Mouse (Mus musculus) CH12.LX (cell line): Measurements from ENCODE around the gene Syne1. TPM values are rescaled to one million over a fixed set of nuclear protein-coding genes. Genes with fewer than 3 reads are reported as not detected.

ENCODE experiments used
- DNase-seq: peaks from one replicate; pipeline ENCODE4 v3.0.0-alpha.2; 2013; ENCODE audit errors: extremely low read depth
- H3K27ac ChIP-seq: 2 replicates; pipeline ENCODE4 v1.5.1; 2012; ENCODE audit warnings: low read depth, mild to moderate bottlenecking, control low read depth, moderate library complexity; ENCODE audit not compliant: insufficient read depth
- H3K27me3 ChIP-seq: replicated peaks from 2 replicates; pipeline ENCODE3; 2012; ENCODE audit warnings: inconsistent platforms
- H3K36me3 ChIP-seq, 2 experiments: replicated peaks in 1 of 2; 2 replicates each; pipeline versions ENCODE3 to v1.6.1; 2012; ENCODE audit warnings: inconsistent platforms in 1 of 2, low read length in 1 of 2, mild to moderate bottlenecking in 1 of 2, mixed read lengths in 1 of 2, moderate library complexity in 1 of 2; ENCODE audit not compliant: control insufficient read depth in 1 of 2, insufficient read depth in 1 of 2
- H3K4me1 ChIP-seq, 2 experiments: 2 replicates each; pipeline ENCODE4 v1.6.1; 2012; ENCODE audit warnings: inconsistent platforms in 1 of 2, moderate library complexity in 1 of 2; ENCODE audit not compliant: insufficient read depth in 2 of 2, control insufficient read depth in 1 of 2
- H3K4me2 ChIP-seq: 2 replicates; pipeline ENCODE4 v1.6.1; 2012; ENCODE audit warnings: low read depth, mild to moderate bottlenecking, control low read depth; ENCODE audit not compliant: poor library complexity, insufficient read depth, severe bottlenecking
- H3K4me3 ChIP-seq, 3 experiments: fragments of 150-350 bp in 1 of 3; sonication (generic) in 1 of 3; replicated peaks in 1 of 3; 2 replicates each; pipeline versions ENCODE3 to v1.5.1; 2011 to 2012; ENCODE audit warnings: low read depth in 2 of 3, low read length in 2 of 3, mild to moderate bottlenecking in 2 of 3, moderate library complexity in 2 of 3, control low read depth in 1 of 3, improper control_type of control experiment in 1 of 3, inconsistent platforms in 1 of 3, mixed read lengths in 1 of 3; ENCODE audit not compliant: poor library complexity in 1 of 3
- H3K79me2 ChIP-seq: replicated peaks from 2 replicates; pipeline ENCODE4 v1.6.1; 2012; ENCODE audit warnings: mild to moderate bottlenecking, moderate library complexity; ENCODE audit not compliant: control insufficient read depth, poor library complexity, insufficient read depth, severe bottlenecking; ENCODE audit errors: extremely low read depth
- H3K9ac ChIP-seq: 2 replicates; pipeline ENCODE4 v1.6.1; 2012; ENCODE audit warnings: low read depth, mild to moderate bottlenecking, control low read depth, moderate library complexity; ENCODE audit not compliant: insufficient read depth
- H3K9me3 ChIP-seq: replicated peaks from 2 replicates; pipeline ENCODE3; 2012; ENCODE audit warnings: low read length, inconsistent platforms, mixed read lengths
- CHD1 ChIP-seq: IDR thresholded peaks from 2 replicates; pipeline ENCODE4 v1.6.1; 2012; ENCODE audit warnings: low read depth, low read length, improper control_type of control experiment, inconsistent platforms
- CTCF ChIP-seq, 2 experiments: IDR thresholded peaks in 1 of 2; conservative IDR thresholded peaks in 1 of 2; 2 replicates each; pipeline ENCODE4 v1.5.1; 2011 to 2012; ENCODE audit warnings: low read depth in 2 of 2, low read length in 2 of 2, improper control_type of control experiment in 1 of 2, inconsistent platforms in 1 of 2, mild to moderate bottlenecking in 1 of 2, moderate library complexity in 1 of 2
- E2F4 ChIP-seq: IDR thresholded peaks from 2 replicates; pipeline ENCODE4 v1.6.1; 2011; ENCODE audit warnings: low read depth, low read length, improper control_type of control experiment; ENCODE audit not compliant: insufficient replicate concordance
- ELF1 ChIP-seq: IDR thresholded peaks from 2 replicates; pipeline ENCODE4 v1.6.1; 2014; ENCODE audit warnings: low read depth, mild to moderate bottlenecking, inconsistent platforms, low read length, improper control_type of control experiment
- JUND ChIP-seq: conservative IDR thresholded peaks from 2 replicates; pipeline ENCODE4 v1.6.1; 2011; ENCODE audit warnings: low read depth, low read length, improper control_type of control experiment
- MAZ ChIP-seq: IDR thresholded peaks from 2 replicates; pipeline ENCODE4 v1.6.1; 2012; ENCODE audit warnings: low read depth, mild to moderate bottlenecking, inconsistent platforms, low read length, improper control_type of control experiment, moderate library complexity
- MEF2A ChIP-seq: IDR thresholded peaks from 2 replicates; pipeline ENCODE4 v1.6.1; 2014; ENCODE audit warnings: low read depth, mild to moderate bottlenecking, inconsistent platforms, low read length, improper control_type of control experiment, borderline replicate concordance
- MYC ChIP-seq: IDR thresholded peaks from 2 replicates; pipeline ENCODE4 v1.6.1; 2011; ENCODE audit warnings: low read depth, mild to moderate bottlenecking, improper control_type of control experiment, low read length
- NELFE ChIP-seq: IDR thresholded peaks from 2 replicates; pipeline ENCODE4 v1.6.1; 2011; ENCODE audit warnings: low read depth, low read length, improper control_type of control experiment
- POLR2AphosphoS2 ChIP-seq: IDR thresholded peaks from 2 replicates; pipeline ENCODE4 v1.6.1; 2011; ENCODE audit warnings: low read depth, low read length, improper control_type of control experiment
- RAD21 ChIP-seq: IDR thresholded peaks from 2 replicates; pipeline ENCODE4 v1.6.1; 2011; ENCODE audit warnings: low read depth, mild to moderate bottlenecking, low read length, improper control_type of control experiment, moderate library complexity
- RCOR1 ChIP-seq: conservative IDR thresholded peaks from 2 replicates; pipeline ENCODE4 v1.6.1; 2012; ENCODE audit warnings: low read depth, mild to moderate bottlenecking, inconsistent platforms, low read length, improper control_type of control experiment
- SMC3 ChIP-seq: IDR thresholded peaks from 2 replicates; pipeline ENCODE4 v1.6.1; 2011; ENCODE audit warnings: low read depth, low read length, improper control_type of control experiment
- USF1 ChIP-seq: IDR thresholded peaks from 2 replicates; pipeline ENCODE4 v1.6.1; 2014; ENCODE audit warnings: low read depth, mild to moderate bottlenecking, inconsistent platforms, low read length, improper control_type of control experiment
- ZC3H11A ChIP-seq: IDR thresholded peaks from 2 replicates; pipeline ENCODE4 v1.6.1; 2012; ENCODE audit warnings: low read depth, mild to moderate bottlenecking, inconsistent platforms, low read length, improper control_type of control experiment
- ZKSCAN1 ChIP-seq: IDR thresholded peaks from 2 replicates; pipeline ENCODE4 v1.6.1; 2012; ENCODE audit warnings: low read depth, inconsistent platforms, low read length, improper control_type of control experiment, borderline replicate concordance
- dilution Hi-C: fragments of 300-500 bp; cut with MboI; formaldehyde crosslinking; loops from 2 replicates; pipeline ENCODE4 v1.14.3; 2020; ENCODE audit warnings: low sequenced_read_pairs; ENCODE audit not compliant: extremely low pct_unique_long_range_greater_than_20kb, extremely low pct_ligation_motif_present
- in situ Hi-C: fragments of 300-500 bp; cut with MboI; formaldehyde crosslinking; loops from 3 replicates; pipeline ENCODE4 v1.14.3; 2019; ENCODE audit warnings: low sequenced_read_pairs, low pct_ligation_motif_present, low pct_unique_long_range_greater_than_20kb, mixed read lengths
- polyA plus RNA-seq: library from polyadenylated mRNA; unstranded; fragments of >175 nt; gene quantifications from 2 replicates; pipeline ENCODE4 v1.2.1, GENCODE M21; 2012; ENCODE audit warnings: low read depth; ENCODE audit not compliant: insufficient read length
- total RNA-seq, 2 experiments: library from RNA; depleted of rRNA; stranded (reverse); fragments of 300-350 nt in 1 of 2; fragments of >200 nt in 1 of 2; gene quantifications; 2 replicates each; pipeline ENCODE4 v1.2.3; 2012 to 2014

The Syne1 gene
- total and polyA plus RNA-seq, 3 experiments: 3.1 to 7.6 (median 3.6) TPM

- Histone ChIP-seq H3K27ac (no peak overlapping the region), H3K9ac (no peak overlapping the region), H3K27me3 (no peaks in the 10 kb centered on the region), H3K36me3 (no peaks in the 10 kb centered on the region), H3K9me3 (no peaks in the 10 kb centered on the region)
- dilution Hi-C loops: no loop called here
- TF ChIP-seq MAZ (no peak), POLR2AphosphoS2 (no peak), E2F4 (no peak), JUND (no peak), CTCF (conservative IDR thresholded peaks at IDR 0.05 in 1 of 2, IDR thresholded peaks at IDR 0.05 in 1 of 2; ENCODE audit: low read depth in 2 of 2, low read length in 2 of 2) (no peak), ZKSCAN1 (no peak), ZC3H11A (no peak), MEF2A (no peak), RCOR1 (no peak), MYC (no peak), ELF1 (no peak), USF1 (no peak), CHD1 (no peak)
- TF ChIP-seq, all 38 proteins: peak for 0
- Histone ChIP-seq H3K4me1 (no peaks in the 10 kb centered on the region), H3K79me2 (no peaks in the 10 kb centered on the region), H3K4me3 (no peak overlapping the region), H3K4me2 (no peak overlapping the region)
- no peak for DNase-seq
- in situ Hi-C loops: no loop called here
Observed at GRCm38 (mm10) chr10:5309398-5309797, 241.9 kb downstream of the Syne1 start.

- in situ Hi-C loops (no loop called here), dilution Hi-C loops (no loop called here)
- H3K4me2 ChIP-seq: no peak overlapping the region
- no peak overlapping the region for H3K27ac ChIP-seq
- H3K4me1 ChIP-seq: no peaks in the 10 kb centered on the region
- no peak overlapping the region for H3K4me3 ChIP-seq
- no peaks in the 10 kb centered on the region for H3K79me2 ChIP-seq
- no peaks in the 10 kb centered on the region for H3K36me3 ChIP-seq
- peak; percentile 51 for TF ChIP-seq RAD21
- TF ChIP-seq CTCF (conservative IDR thresholded peaks at IDR 0.05 in 1 of 2, IDR thresholded peaks at IDR 0.05 in 1 of 2; ENCODE audit: low read depth in 2 of 2, low read length in 2 of 2): peak in 1 of 2 experiments; percentile 59; a peak in 2 of 4 replicates
- peak; percentile 49; the same call in 1 of the 2 replicates for TF ChIP-seq SMC3
- TF ChIP-seq NELFE: no peak
- no peak overlapping the region for H3K9ac ChIP-seq
- H3K9me3 ChIP-seq: no peaks in the 10 kb centered on the region
- peak; percentile 11 for DNase-seq
- H3K27me3 ChIP-seq: no peaks in the 10 kb centered on the region
Observed at GRCm38 (mm10) chr10:5305555-5305954, 245.7 kb downstream of the Syne1 start.
